Mouse (Mus musculus) hindbrain, embryonic 11.5 days (tissue): ENCODE results near the gene Tbc1d20. TPM values are rescaled to one million over a fixed set of nuclear protein-coding genes. Genes with fewer than 3 reads are reported as not detected.

Source experiments
- ATAC-seq: fragments of 200-750 bp; cut with Nextera tagmentation; 2 replicates; pipeline ENCODE4 v1.8.0; 2017; ENCODE audit warnings: mild to moderate bottlenecking, moderate TSS enrichment, moderate library complexity; ENCODE audit not compliant: low FRiP score
- DNase-seq: peaks from one replicate; pipeline ENCODE4 v3.0.0-alpha.2; 2015; ENCODE audit warnings: low spot score
- H3K27ac ChIP-seq: fragments of 300-500 bp; sonication (generic); 2 replicates; pipeline ENCODE4 v1.5.1; 2014; ENCODE audit warnings: mild to moderate bottlenecking, low read depth, low read length
- H3K27me3 ChIP-seq: fragments of 300-500 bp; sonication (generic); 2 replicates; pipeline ENCODE4 v1.6.1; 2014; ENCODE audit warnings: mild to moderate bottlenecking, low read length, moderate library complexity, mixed read lengths; ENCODE audit not compliant: control insufficient read depth, insufficient read depth
- H3K36me3 ChIP-seq: fragments of 300-500 bp; sonication (generic); 2 replicates; pipeline ENCODE4 v1.6.1; 2014; ENCODE audit warnings: mild to moderate bottlenecking, low read length, moderate library complexity, mixed read lengths; ENCODE audit not compliant: control insufficient read depth, insufficient read depth
- H3K4me1 ChIP-seq: fragments of 300-500 bp; sonication (generic); replicated peaks from 2 replicates; pipeline ENCODE4 v1.6.1; 2014; ENCODE audit warnings: low read length, mixed read lengths; ENCODE audit not compliant: control insufficient read depth, insufficient read depth
- H3K4me2 ChIP-seq: fragments of 300-500 bp; sonication (generic); replicated peaks from 2 replicates; pipeline ENCODE4 v1.6.1; 2014; ENCODE audit warnings: mild to moderate bottlenecking, low read depth, low read length
- H3K4me3 ChIP-seq: fragments of 300-500 bp; sonication (generic); 2 replicates; pipeline ENCODE4 v1.5.1; 2014; ENCODE audit warnings: low read depth, low read length
- H3K9ac ChIP-seq: fragments of 300-500 bp; sonication (generic); 2 replicates; pipeline ENCODE4 v1.6.1; 2014; ENCODE audit warnings: low read depth, low read length
- H3K9me3 ChIP-seq: fragments of 300-500 bp; sonication (generic); 2 replicates; pipeline ENCODE4 v1.6.1; 2016; ENCODE audit warnings: low read length; ENCODE audit not compliant: control insufficient read depth
- WGBS: fragments of 180-500 bp; shearing (Covaris S2); extraction: QIAGEN DNeasy Blood & Tissue Kit; methylation state at CpG from one replicate; pipeline ENCODE4 v1.1.7; 2014; 5-methylcytosine and 5-hydroxymethylcytosine counted together
- polyA plus RNA-seq: library from polyadenylated mRNA; unstranded; fragments of >200 nt; fragmentation: Nextera tagmentation; extraction: Ambion mirVana; gene quantifications from 2 replicates; pipeline ENCODE4 v1.2.1, GENCODE M21; 2014

Tbc1d20 gene
- polyA plus RNA-seq, 1 experiment from 2014 or later, result 23.7 TPM

- Histone ChIP-seq H3K4me2 (peak within 1 kb of the TSS; percentile 86), H3K36me3 (no peaks in the 10 kb centered on the region), H3K9ac (peak within 1 kb of the TSS; percentile 76), H3K9me3 (no peaks in the 10 kb centered on the region), H3K4me3 (peak within 1 kb of the TSS; percentile 75), H3K4me1 (peaks cover 7% of the 10 kb centered on the region), H3K27me3 (no peaks in the 10 kb centered on the region), H3K27ac (peak within 1 kb of the TSS; percentile 67)
- DNase-seq (peak; percentile 93), ATAC-seq (peak; percentile 97)
- WGBS, result under 1% methylated on average over 54 of the region's 54 CpGs
Measured at GRCm38 (mm10) chr2:152332101-152332825, 38.6 kb downstream of the Tbc1d20 start, which contains the start of gene Rbck1. Rbck1 (minus strand) TSS chr2:152332653.

- no peak for ATAC-seq
- H3K9ac ChIP-seq, result no peak overlapping the region
- H3K27me3 ChIP-seq, result no peaks in the 10 kb centered on the region
- no peaks in the 10 kb centered on the region for H3K9me3 ChIP-seq
- peaks cover 7% of the 10 kb centered on the region for H3K4me1 ChIP-seq
- H3K36me3 ChIP-seq, result no peaks in the 10 kb centered on the region
- no peak overlapping the region for H3K27ac ChIP-seq
- H3K4me2 ChIP-seq, result no peak overlapping the region
- 80% methylated on average over 4 of the region's 4 CpGs for WGBS
- no peak overlapping the region for H3K4me3 ChIP-seq
- DNase-seq, result no peak
Measured at GRCm38 (mm10) chr2:152333345-152334006, 39.8 kb downstream of the Tbc1d20 start.

- Histone ChIP-seq H3K4me1 (peaks cover 7% of the 10 kb centered on the region), H3K9ac (no peak overlapping the region), H3K27me3 (no peaks in the 10 kb centered on the region), H3K4me3 (no peak overlapping the region), H3K9me3 (no peaks in the 10 kb centered on the region), H3K36me3 (no peaks in the 10 kb centered on the region), H3K4me2 (no peak overlapping the region), H3K27ac (no peak overlapping the region)
- WGBS, result 54% methylated on average over 11 of the region's 11 CpGs
- DNase-seq (no peak), ATAC-seq (no peak)
Measured at GRCm38 (mm10) chr2:152335289-152335820, 41.7 kb downstream of the Tbc1d20 start.

GRCm38 (mm10) chr2:152336856-152337255 lies 43.2 kb downstream of the Tbc1d20 start:
- no peak overlapping the region for H3K27ac ChIP-seq
- H3K4me3 ChIP-seq, result no peak overlapping the region
- ATAC-seq, result no peak
- no peaks in the 10 kb centered on the region for H3K36me3 ChIP-seq
- no peak overlapping the region for H3K4me2 ChIP-seq
- H3K9ac ChIP-seq, result no peak overlapping the region
- H3K9me3 ChIP-seq, result no peaks in the 10 kb centered on the region
- DNase-seq, result no peak
- no peaks in the 10 kb centered on the region for H3K27me3 ChIP-seq
- WGBS, result 93% methylated on average over 1 of the region's 1 CpGs
- no peaks in the 10 kb centered on the region for H3K4me1 ChIP-seq

- Histone ChIP-seq H3K4me3 (no peak overlapping the region), H3K9me3 (no peaks in the 10 kb centered on the region), H3K27ac (no peak overlapping the region), H3K27me3 (no peaks in the 10 kb centered on the region), H3K9ac (no peak overlapping the region), H3K4me1 (no peaks in the 10 kb centered on the region), H3K4me2 (no peak overlapping the region), H3K36me3 (no peaks in the 10 kb centered on the region)
- WGBS, result 89% methylated on average over 11 of the region's 11 CpGs
- no peak for ATAC-seq
- no peak for DNase-seq
Measured at GRCm38 (mm10) chr2:152337591-152338212, 44.1 kb downstream of the Tbc1d20 start.

- H3K4me1 ChIP-seq, result no peaks in the 10 kb centered on the region
- no peak overlapping the region for H3K4me3 ChIP-seq
- H3K4me2 ChIP-seq, result no peak overlapping the region
- no peak for ATAC-seq
- H3K9ac ChIP-seq, result no peak overlapping the region
- no peaks in the 10 kb centered on the region for H3K36me3 ChIP-seq
- WGBS, result 77% methylated on average over 13 of the region's 13 CpGs
- 0 out of 2 replicates have a peak, but pooled peaks cover 2% of the 10 kb centered on the region for H3K27me3 ChIP-seq
- DNase-seq, result no peak
- no peak overlapping the region for H3K27ac ChIP-seq
- no peaks in the 10 kb centered on the region for H3K9me3 ChIP-seq
Measured at GRCm38 (mm10) chr2:152338319-152338718, 44.7 kb downstream of the Tbc1d20 start.

- peaks cover 7% of the 10 kb centered on the region; the same call in 1 of the 2 replicates for H3K27me3 ChIP-seq
- H3K9me3 ChIP-seq, result no peaks in the 10 kb centered on the region
- peaks cover 4% of the 10 kb centered on the region; the same call in 1 of the 2 replicates for H3K4me1 ChIP-seq
- WGBS, result 84% methylated on average over 22 of the region's 22 CpGs
- no peak for DNase-seq
- no peak for ATAC-seq
- H3K9ac ChIP-seq, result no peak overlapping the region
- no peak overlapping the region for H3K4me3 ChIP-seq
- no peaks in the 10 kb centered on the region for H3K36me3 ChIP-seq
- no peak overlapping the region for H3K27ac ChIP-seq
- H3K4me2 ChIP-seq, result no peak overlapping the region
Measured at GRCm38 (mm10) chr2:152339631-152340179, 46.1 kb downstream of the Tbc1d20 start.

GRCm38 (mm10) chr2:152343329-152344213 lies 49.9 kb downstream of the Tbc1d20 start, which contains the start of gene Trib3:
Trib3 (minus strand) TSS chr2:152344032.
- Histone ChIP-seq H3K9ac (peak within 1 kb of the TSS; percentile 56), H3K27me3 (peaks cover 7% of the 10 kb centered on the region; the same call in 1 of the 2 replicates), H3K4me1 (peaks cover 4% of the 10 kb centered on the region; the same call in 1 of the 2 replicates), H3K27ac (no peak within 1 kb of the TSS), H3K4me2 (peak within 1 kb of the TSS; percentile 77), H3K4me3 (peak within 1 kb of the TSS; percentile 49), H3K9me3 (no peaks in the 10 kb centered on the region), H3K36me3 (no peaks in the 10 kb centered on the region)
- ATAC-seq (peak; percentile 87), DNase-seq (peak; percentile 84)
- under 1% methylated on average over 50 of the region's 52 CpGs for WGBS
